Mouse (Mus musculus): ENCODE data around the gene Mtus2. TPM values are rescaled to one million over a fixed set of nuclear protein-coding genes. Genes with fewer than 3 reads are reported as not detected.

Mtus2 gene
- total and polyA plus RNA-seq, 3 experiments = 0.03 to 0.13 TPM; not detected in 1

GRCm38 (mm10) chr5:148360922-148361758 is 404.0 kb downstream of the Mtus2 start (continued):
- TF ChIP-seq SMC3 (IDR thresholded peaks at IDR 0.05; ENCODE audit: low read depth, low read length) = no peak
- peak; percentile 40; the same call in 1 of the 2 replicates for TF ChIP-seq ETS1 (conservative IDR thresholded peaks at IDR 0.05; ENCODE audit: low read depth, low read length)
- TF ChIP-seq MAFK (IDR thresholded peaks at IDR 0.05; ENCODE audit: insufficient replicate concordance, low read length) = no peak

GRCm38 (mm10) chr5:148361759-148362010 is 404.6 kb downstream of the Mtus2 start:
- peaks cover 76 to 96% of the 10 kb centered on the region in 2 experiments for H3K36me3 ChIP-seq (replicated peaks in 1 of 2; ENCODE audit: control insufficient read depth in 1 of 2, insufficient read depth in 1 of 2, low read length in 1 of 2)
- no peak overlapping the region for H3K4me3 ChIP-seq (replicated peaks in 1 of 3; ENCODE audit: low read depth in 2 of 3, low read length in 2 of 3, poor library complexity in 1 of 3)
- H3K9ac ChIP-seq (ENCODE audit: insufficient read depth, low read depth) = no peak overlapping the region
- dilution Hi-C loops (cut with MboI; ENCODE audit: extremely low pct_ligation_motif_present, extremely low pct_unique_long_range_greater_than_20kb, low sequenced_read_pairs) (no loop called here), in situ Hi-C loops (cut with MboI; ENCODE audit: low pct_ligation_motif_present, low pct_unique_long_range_greater_than_20kb, low sequenced_read_pairs) (no loop called here)
- H3K79me2 ChIP-seq (replicated peaks; ENCODE audit: control insufficient read depth, extremely low read depth, insufficient read depth, poor library complexity, severe bottlenecking) = peaks cover 90% of the 10 kb centered on the region
- no peak overlapping the region for H3K4me2 ChIP-seq (ENCODE audit: insufficient read depth, low read depth, poor library complexity, severe bottlenecking)
- H3K9me3 ChIP-seq (replicated peaks; ENCODE audit: low read length) = no peaks in the 10 kb centered on the region
- no peak for TF ChIP-seq CHD1 (IDR thresholded peaks at IDR 0.05; ENCODE audit: low read depth, low read length)
- no peak for TF ChIP-seq ELF1 (IDR thresholded peaks at IDR 0.05; ENCODE audit: low read depth, low read length)
- no peak for TF ChIP-seq SIN3A (IDR thresholded peaks at IDR 0.05; ENCODE audit: low read length)
- TF ChIP-seq TBP (conservative IDR thresholded peaks at IDR 0.05; ENCODE audit: low read depth, low read length) = no peak
- no peak for TF ChIP-seq EP300 (IDR thresholded peaks at IDR 0.05; ENCODE audit: low read length)
- TF ChIP-seq NRF1 (IDR thresholded peaks at IDR 0.05; ENCODE audit: low read depth, low read length) = no peak
- TF ChIP-seq IRF4 (IDR thresholded peaks at IDR 0.05; ENCODE audit: low read depth, low read length) = no peak
- no peak for TF ChIP-seq MYC (IDR thresholded peaks at IDR 0.05; ENCODE audit: low read depth, low read length)
- TF ChIP-seq NELFE (IDR thresholded peaks at IDR 0.05; ENCODE audit: low read depth, low read length) = no peak
- TF ChIP-seq UBTF (IDR thresholded peaks at IDR 0.05; ENCODE audit: low read depth, low read length) = no peak
- TF ChIP-seq USF1 (IDR thresholded peaks at IDR 0.05; ENCODE audit: low read depth, low read length) = no peak
- no peak overlapping the region for H3K27ac ChIP-seq (ENCODE audit: insufficient read depth, low read depth)
- no peaks in the 10 kb centered on the region for H3K27me3 ChIP-seq (replicated peaks)
- no peak for DNase-seq (ENCODE audit: extremely low read depth)
- H3K4me1 ChIP-seq (ENCODE audit: control insufficient read depth in 1 of 2, insufficient read depth in 2 of 2) = peaks cover 15 to 51% of the 10 kb centered on the region in 2 experiments

GRCm38 (mm10) chr5:148362296-148362695 is 405.2 kb downstream of the Mtus2 start:
- no peak for DNase-seq (ENCODE audit: extremely low read depth)
- in situ Hi-C loops (cut with MboI; ENCODE audit: low pct_ligation_motif_present, low pct_unique_long_range_greater_than_20kb, low sequenced_read_pairs) = no loop called here
- no peaks in the 10 kb centered on the region for H3K9me3 ChIP-seq (replicated peaks; ENCODE audit: low read length)
- TF ChIP-seq RCOR1 (conservative IDR thresholded peaks at IDR 0.05; ENCODE audit: low read depth, low read length) = no peak
- no peak for TF ChIP-seq MEF2A (IDR thresholded peaks at IDR 0.05; ENCODE audit: borderline replicate concordance, low read depth, low read length)
- TF ChIP-seq MAX (IDR thresholded peaks at IDR 0.05; ENCODE audit: low read length) = no peak
- H3K4me3 ChIP-seq (replicated peaks in 1 of 3; ENCODE audit: low read depth in 2 of 3, low read length in 2 of 3, poor library complexity in 1 of 3) = no peak overlapping the region
- H3K27ac ChIP-seq (ENCODE audit: insufficient read depth, low read depth) = no peak overlapping the region
- no peaks in the 10 kb centered on the region for H3K27me3 ChIP-seq (replicated peaks)
- dilution Hi-C loops (cut with MboI; ENCODE audit: extremely low pct_ligation_motif_present, extremely low pct_unique_long_range_greater_than_20kb, low sequenced_read_pairs) = no loop called here
- H3K4me2 ChIP-seq (ENCODE audit: insufficient read depth, low read depth, poor library complexity, severe bottlenecking) = no peak overlapping the region
- H3K79me2 ChIP-seq (replicated peaks; ENCODE audit: control insufficient read depth, extremely low read depth, insufficient read depth, poor library complexity, severe bottlenecking) = peaks cover 89% of the 10 kb centered on the region
- H3K4me1 ChIP-seq (ENCODE audit: control insufficient read depth in 1 of 2, insufficient read depth in 2 of 2) = peaks cover 15 to 56% of the 10 kb centered on the region in 2 experiments
- no peak overlapping the region for H3K9ac ChIP-seq (ENCODE audit: insufficient read depth, low read depth)
- peaks cover 78 to 96% of the 10 kb centered on the region in 2 experiments for H3K36me3 ChIP-seq (replicated peaks in 1 of 2; ENCODE audit: control insufficient read depth in 1 of 2, insufficient read depth in 1 of 2, low read length in 1 of 2)

All from CH12.LX (cell line).